Mouse (Mus musculus) heart, adult 8-10 months (tissue): Measurements from ENCODE around the gene Hsf4. TPM values are rescaled to one million over a fixed set of nuclear protein-coding genes. Genes with fewer than 3 reads are reported as not detected.

Source experiments
- DNase-seq: peaks from one replicate; pipeline ENCODE4 v3.0.0; 2022; ENCODE audit warnings: low spot score
- microRNA-seq: library from miRNA; unstranded; fragments of <30 nt; microRNA quantifications from one replicate; pipeline ENCODE4 v1.2.0, GENCODE M21; 2022
- total RNA-seq, 4 experiments: library from RNA; stranded (reverse); gene quantifications; 2 replicates each; pipeline ENCODE4 v1.2.4; 2022

Hsf4 gene
- total RNA-seq, 4 experiments from 2014 or later, result 3.3 to 5.0 (median 4.5) TPM

GRCm38 (mm10) chr8:105305211-105306145, 35.9 kb downstream of the Hsf4 start, which contains the start of gene Elmo3:
Gene Elmo3, plus strand, starts transcription at chr8:105305601.
- DNase-seq, result no peak

GRCm38 (mm10) chr8:105306146-105306691, 36.6 kb downstream of the Hsf4 start:
- DNase-seq, result no peak

DNA sequence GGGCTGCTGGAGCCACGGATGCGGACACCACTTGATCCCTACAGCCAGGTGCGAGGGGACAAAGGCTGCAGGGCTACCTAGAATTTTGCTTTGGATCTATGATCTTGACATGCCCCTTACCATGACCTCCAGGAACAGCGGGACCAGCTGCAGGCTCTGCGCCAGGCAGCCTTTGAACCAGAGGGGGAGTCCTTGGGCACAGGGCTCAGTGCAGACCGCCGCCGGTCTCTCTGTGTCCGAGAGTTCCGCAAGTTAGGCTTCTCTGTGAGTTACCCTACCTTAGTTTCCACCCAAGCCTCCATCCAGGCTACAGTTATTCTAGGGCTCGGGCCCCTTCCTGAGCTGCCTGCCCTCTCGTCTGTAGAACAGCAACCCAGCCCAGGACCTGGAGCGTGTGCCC, 38.1 kb downstream of the Hsf4 start:
- DNase-seq, result no peak

DNA sequence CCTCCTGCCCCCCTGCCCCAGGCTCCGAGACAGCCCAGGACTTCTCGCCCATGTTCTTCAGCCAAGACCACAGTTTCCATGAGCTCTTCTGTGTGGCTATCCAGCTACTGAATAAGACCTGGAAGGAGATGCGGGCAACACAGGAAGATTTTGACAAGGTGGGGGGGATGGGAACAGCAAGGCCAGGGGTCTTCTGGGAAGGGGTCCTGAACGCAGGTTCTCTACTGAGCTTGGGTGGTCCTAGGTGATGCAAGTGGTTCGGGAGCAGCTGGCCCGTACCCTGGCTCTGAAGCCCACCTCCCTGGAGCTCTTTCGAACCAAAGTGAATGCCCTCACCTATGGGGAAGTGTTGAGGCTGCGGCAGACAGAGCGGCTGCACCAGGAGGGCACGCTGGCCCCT, 38.8 kb downstream of the Hsf4 start:
- DNase-seq, result no peak

GRCm38 (mm10) chr8:105309142-105309847, 39.7 kb downstream of the Hsf4 start:
- DNase-seq, result no peak

DNA sequence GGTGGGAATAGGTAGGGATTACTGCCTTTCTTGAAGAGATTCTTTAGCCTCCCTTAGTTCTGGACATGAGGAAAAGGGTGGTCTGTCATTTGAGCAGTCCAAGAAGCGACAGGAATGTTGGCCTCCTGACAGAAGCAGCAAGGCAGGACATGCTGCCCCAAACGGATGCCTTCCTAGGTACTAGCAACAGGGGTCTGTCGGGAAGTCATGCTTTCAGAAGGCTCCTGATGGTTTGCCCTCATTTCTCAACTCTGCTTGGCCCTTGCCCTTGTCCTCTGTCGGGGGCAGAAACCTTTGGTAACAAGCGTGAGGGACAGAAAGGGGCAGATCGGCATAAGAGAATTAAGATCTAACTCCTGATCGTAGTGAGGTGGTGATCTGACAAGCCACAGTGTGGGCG, 40.5 kb downstream of the Hsf4 start:
- no peak for DNase-seq

DNA sequence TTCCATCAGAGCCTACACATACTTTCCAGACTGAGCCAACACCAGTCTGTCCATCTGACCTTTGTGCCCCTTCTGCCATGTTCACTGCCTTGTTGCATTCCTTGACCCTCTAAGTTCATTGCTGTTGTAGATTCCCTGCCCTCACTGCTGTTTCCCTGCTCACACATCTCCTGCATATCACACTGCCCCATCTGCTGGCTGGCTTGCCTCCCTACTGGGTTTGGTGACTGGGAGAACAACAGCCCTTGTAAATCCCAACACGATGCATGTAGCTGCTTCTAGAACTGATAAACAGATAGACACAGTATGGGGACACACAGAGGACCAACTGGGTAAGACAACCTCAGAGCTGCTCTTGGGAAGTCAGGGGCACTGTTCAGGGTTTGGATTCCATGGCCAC, 42.1 kb downstream of the Hsf4 start:
- DNase-seq, result no peak

DNA sequence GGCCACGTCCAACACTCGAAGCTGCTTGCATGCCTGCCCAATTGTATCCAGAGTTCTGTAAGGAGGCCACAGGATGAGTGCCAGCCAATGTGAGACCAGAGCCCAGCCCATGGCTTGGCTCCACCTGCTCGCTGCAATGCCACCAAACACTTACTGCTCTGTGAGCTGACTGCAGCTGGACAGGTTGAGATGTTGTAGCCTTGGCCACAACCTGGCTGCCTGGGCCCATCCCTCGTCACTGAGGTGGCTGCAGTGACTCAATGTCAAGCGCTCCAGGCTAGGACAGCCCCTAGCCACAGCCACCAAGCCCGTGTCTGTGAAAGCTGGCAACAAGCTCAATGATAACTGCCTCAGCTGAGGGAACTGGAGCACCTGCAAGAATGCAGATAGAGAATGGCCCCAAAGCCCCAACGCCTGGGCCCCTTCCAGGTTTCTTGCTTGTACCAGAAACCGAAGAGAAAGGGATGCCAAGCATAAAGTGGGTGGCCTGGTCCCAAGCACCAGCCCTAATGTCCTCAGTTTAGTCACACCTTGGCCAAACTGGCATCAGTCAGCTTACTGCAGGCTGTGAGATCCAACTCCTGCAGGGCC, 43.4 kb downstream of the Hsf4 start:
- DNase-seq, result no peak

- DNase-seq, result no peak
Observed at GRCm38 (mm10) chr8:105313622-105314402, 44.2 kb downstream of the Hsf4 start.

DNA sequence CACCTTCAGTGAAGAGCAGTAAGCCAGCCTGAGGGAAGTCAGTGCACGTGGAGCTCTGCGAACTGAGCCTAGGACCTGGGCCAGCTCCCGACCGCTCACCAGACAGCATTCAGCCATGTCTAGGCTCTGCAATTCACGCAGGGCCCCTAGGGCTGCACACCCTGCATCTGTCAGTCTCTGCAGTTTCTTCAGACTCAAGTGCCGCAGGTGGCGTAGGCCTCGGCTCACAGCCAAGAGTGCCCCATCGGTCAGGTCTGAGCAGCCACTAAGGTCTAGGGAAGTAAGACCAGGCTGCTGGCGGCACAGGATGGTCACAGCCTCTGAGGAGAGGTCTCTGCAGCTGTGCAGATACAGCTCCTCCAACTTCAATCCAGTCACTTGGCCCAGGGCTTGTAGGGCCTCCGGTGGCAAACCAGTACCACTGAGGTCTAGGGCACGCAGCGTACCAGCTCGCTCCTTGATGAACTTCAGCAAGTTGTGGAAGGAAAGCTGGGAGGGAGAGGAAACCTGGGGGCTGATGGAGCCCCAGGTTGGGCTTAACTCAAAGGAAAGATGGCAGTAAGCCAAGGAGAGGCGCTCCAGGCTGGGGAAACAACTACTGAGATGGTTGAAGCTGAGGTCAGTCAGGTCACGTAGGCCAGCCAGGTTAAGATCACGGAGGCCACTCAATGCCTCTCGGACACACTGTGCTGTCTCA, 45.6 kb downstream of the Hsf4 start:
- DNase-seq, result no peak

- DNase-seq, result no peak
Observed at GRCm38 (mm10) chr8:105317941-105318340, 48.3 kb downstream of the Hsf4 start.

DNA sequence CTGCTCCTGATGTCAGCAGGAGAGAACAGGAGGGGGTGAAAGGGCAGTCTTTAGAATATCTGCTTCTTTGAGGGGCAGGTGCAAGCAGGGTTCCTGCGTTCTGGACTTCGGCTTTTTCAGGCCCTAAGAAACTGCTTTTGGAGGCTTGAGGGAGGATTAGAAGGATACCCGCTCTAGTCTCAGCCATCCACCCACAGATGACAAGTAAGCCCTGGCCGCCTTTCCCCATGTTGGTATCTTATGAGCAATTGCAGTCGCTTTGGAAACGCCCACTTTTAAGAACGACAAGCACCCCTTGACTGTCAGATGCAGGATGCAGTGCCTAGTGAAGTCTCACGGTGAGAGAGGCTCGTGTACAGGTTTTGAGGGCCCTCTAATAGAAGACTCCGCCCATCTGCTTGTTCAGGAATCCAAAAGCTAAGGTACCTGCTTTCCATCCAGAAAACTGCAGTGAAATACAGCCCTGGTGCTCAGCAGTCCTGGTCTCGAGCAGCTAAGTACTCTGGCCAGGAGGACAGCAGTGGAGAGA, 49.1 kb downstream of the Hsf4 start:
- no peak for DNase-seq

GRCm38 (mm10) chr8:105323183-105323582, 53.6 kb downstream of the Hsf4 start:
- no peak for DNase-seq

Small RNAs within 50 kb of the gene (microRNA-seq; reads per million reads assigned to microRNA genes)
- gene Gm27320 (not detected), gene Mir328 (1,878 reads per million, percentile 87 among the genes with 10 or more reads in this experiment)

Other genes starting within 250 kb of the Hsf4 start
- gene Ces3a, start 221.2 kb upstream of the Hsf4 start, total RNA-seq, result under 1 TPM in 1 of 4 experiments, not detected in 3; 0.16 TPM
- under 1 TPM in 2 of 4 experiments, not detected in 2; 0.26 to 0.33 TPM for gene Ces3b, start 186.0 kb upstream of the Hsf4 start, total RNA-seq
- not detected for gene Ces4a, start 138.0 kb upstream of the Hsf4 start, total RNA-seq
- gene Cbfb, start 99.1 kb upstream of the Hsf4 start, total RNA-seq, result 10 to 100 TPM; 19.2 to 21.8 (median 21.0) TPM
- 10 to 100 TPM; 14.4 to 20.9 (median 17.4) TPM for gene D230025D16Rik, start 44.7 kb upstream of the Hsf4 start, total RNA-seq
- gene B3gnt9, start 14.6 kb upstream of the Hsf4 start, total RNA-seq, result 1 to 10 TPM; 2.5 to 3.8 (median 3.4) TPM
- gene Tradd, start 5.2 kb upstream of the Hsf4 start, total RNA-seq, result 1 to 10 TPM; 3.7 to 5.7 (median 5.2) TPM
- 1 to 10 TPM; 2.0 to 2.6 (median 2.5) TPM for gene Fbxl8, start 5.2 kb upstream of the Hsf4 start, total RNA-seq
- 10 to 100 TPM; 23.7 to 28.3 (median 27.1) TPM for gene Nol3, start 6.3 kb downstream of the Hsf4 start, total RNA-seq
- 1 to 10 TPM; 1.1 to 1.6 (median 1.5) TPM for gene 4931428F04Rik, start 20.1 kb downstream of the Hsf4 start, total RNA-seq
- gene Exoc3l, start 26.3 kb downstream of the Hsf4 start, total RNA-seq, result 1 to 10 TPM; 3.6 to 6.2 (median 4.8) TPM
- 10 to 100 TPM; 18.7 to 21.9 (median 21.4) TPM for gene E2f4, start 27.9 kb downstream of the Hsf4 start, total RNA-seq
- 1 to 10 TPM in 3 of 4 experiments, under 1 TPM in 1; 0.75 to 1.8 (median 1.3) TPM for gene Elmo3, start 35.8 kb downstream of the Hsf4 start, total RNA-seq
- gene Lrrc29, start 56.5 kb downstream of the Hsf4 start, total RNA-seq, result 1 to 10 TPM in 2 of 4 experiments, under 1 TPM in 2; 0.69 to 1.8 (median 1.1) TPM
- 10 to 100 TPM; 23.9 to 28.1 (median 26.0) TPM for gene Tmem208, start 56.6 kb downstream of the Hsf4 start, total RNA-seq
- 1 to 10 TPM; 5.8 to 8.1 (median 6.3) TPM for gene Fhod1, start 78.2 kb downstream of the Hsf4 start, total RNA-seq
- gene Slc9a5, start 79.0 kb downstream of the Hsf4 start, total RNA-seq, result under 1 TPM; 0.41 to 0.79 (median 0.48) TPM
- gene Plekhg4, start 103.5 kb downstream of the Hsf4 start, total RNA-seq, result not detected
- gene Kctd19, start 143.7 kb downstream of the Hsf4 start, total RNA-seq, result under 1 TPM in 3 of 4 experiments, not detected in 1; 0.11 to 0.31 (median 0.28) TPM
- under 1 TPM; 0.19 to 0.56 (median 0.45) TPM for gene Lrrc36, start 143.8 kb downstream of the Hsf4 start, total RNA-seq
- gene Tppp3, start 201.7 kb downstream of the Hsf4 start, total RNA-seq, result 10 to 100 TPM; 25.8 to 42.5 (median 34.9) TPM
- 10 to 100 TPM; 13.0 to 15.3 (median 13.5) TPM for gene Zdhhc1, start 227.1 kb downstream of the Hsf4 start, total RNA-seq
- under 1 TPM in 1 of 4 experiments, not detected in 3; 0.22 TPM for gene Hsd11b2, start 249.0 kb downstream of the Hsf4 start, total RNA-seq